Mouse (Mus musculus) heart, adult 8-10 months (tissue): ENCODE data around the gene Tmem91. TPM values are rescaled to one million over a fixed set of nuclear protein-coding genes. Genes with fewer than 3 reads are reported as not detected.

Experiments
- DNase-seq: peaks from one replicate; pipeline ENCODE4 v3.0.0; 2022; ENCODE audit warnings: low spot score
- total RNA-seq, 4 experiments: library from RNA; stranded (reverse); gene quantifications; 2 replicates each; pipeline ENCODE4 v1.2.4; 2022

The Tmem91 gene
- total RNA-seq, 4 experiments from 2014 or later, result not detected

- DNase-seq, result no peak
Observed at GRCm38 (mm10) chr7:25670096-25670495, 4.9 kb downstream of the Tmem91 start.

- no peak for DNase-seq
Observed at GRCm38 (mm10) chr7:25669631-25670030, 5.3 kb downstream of the Tmem91 start.

GRCm38 (mm10) chr7:25669158-25669557 lies 5.8 kb downstream of the Tmem91 start:
- no peak for DNase-seq

- no peak for DNase-seq
Observed at GRCm38 (mm10) chr7:25666381-25666780, 8.6 kb downstream of the Tmem91 start.

- peak; percentile 100 for DNase-seq
Observed at GRCm38 (mm10) chr7:25658657-25659472, 16.1 kb downstream of the Tmem91 start, which contains the start of the genes Bckdha and Exosc5. TSS of gene Bckdha (minus strand) at chr7:25658981. TSS of gene Exosc5 (plus strand) at chr7:25659164.

GRCm38 (mm10) chr7:25657785-25658184 lies 17.2 kb downstream of the Tmem91 start:
- DNase-seq, result no peak

GRCm38 (mm10) chr7:25655601-25656428 lies 19.2 kb downstream of the Tmem91 start:
- no peak for DNase-seq

GRCm38 (mm10) chr7:25652244-25652759 lies 22.7 kb downstream of the Tmem91 start:
- no peak for DNase-seq

GRCm38 (mm10) chr7:25651281-25651680 lies 23.7 kb downstream of the Tmem91 start:
- DNase-seq, result no peak

GRCm38 (mm10) chr7:25649839-25650238 lies 25.1 kb downstream of the Tmem91 start:
- no peak for DNase-seq

- no peak for DNase-seq
Observed at GRCm38 (mm10) chr7:25647574-25648123, 27.3 kb downstream of the Tmem91 start.

- no peak for DNase-seq
Observed at GRCm38 (mm10) chr7:25645074-25645473, 29.9 kb downstream of the Tmem91 start.

- no peak for DNase-seq
Observed at GRCm38 (mm10) chr7:25644631-25645030, 30.3 kb downstream of the Tmem91 start.

- no peak for DNase-seq
Observed at GRCm38 (mm10) chr7:25644136-25644535, 30.8 kb downstream of the Tmem91 start.

GRCm38 (mm10) chr7:25639754-25640153 lies 35.2 kb downstream of the Tmem91 start:
- no peak for DNase-seq

- DNase-seq, result no peak
Observed at GRCm38 (mm10) chr7:25637099-25637498, 37.9 kb downstream of the Tmem91 start.

- DNase-seq, result no peak
Observed at GRCm38 (mm10) chr7:25636373-25636772, 38.6 kb downstream of the Tmem91 start.

GRCm38 (mm10) chr7:25632679-25633078 lies 42.3 kb downstream of the Tmem91 start:
- DNase-seq, result no peak

- no peak for DNase-seq
Observed at GRCm38 (mm10) chr7:25628323-25628620, 46.7 kb downstream of the Tmem91 start.

- peak; percentile 53 for DNase-seq
Observed at GRCm38 (mm10) chr7:25627431-25628322, 47.3 kb downstream of the Tmem91 start.
